Mouse (Mus musculus): Measurements from ENCODE around the gene Fat1.

DNA sequence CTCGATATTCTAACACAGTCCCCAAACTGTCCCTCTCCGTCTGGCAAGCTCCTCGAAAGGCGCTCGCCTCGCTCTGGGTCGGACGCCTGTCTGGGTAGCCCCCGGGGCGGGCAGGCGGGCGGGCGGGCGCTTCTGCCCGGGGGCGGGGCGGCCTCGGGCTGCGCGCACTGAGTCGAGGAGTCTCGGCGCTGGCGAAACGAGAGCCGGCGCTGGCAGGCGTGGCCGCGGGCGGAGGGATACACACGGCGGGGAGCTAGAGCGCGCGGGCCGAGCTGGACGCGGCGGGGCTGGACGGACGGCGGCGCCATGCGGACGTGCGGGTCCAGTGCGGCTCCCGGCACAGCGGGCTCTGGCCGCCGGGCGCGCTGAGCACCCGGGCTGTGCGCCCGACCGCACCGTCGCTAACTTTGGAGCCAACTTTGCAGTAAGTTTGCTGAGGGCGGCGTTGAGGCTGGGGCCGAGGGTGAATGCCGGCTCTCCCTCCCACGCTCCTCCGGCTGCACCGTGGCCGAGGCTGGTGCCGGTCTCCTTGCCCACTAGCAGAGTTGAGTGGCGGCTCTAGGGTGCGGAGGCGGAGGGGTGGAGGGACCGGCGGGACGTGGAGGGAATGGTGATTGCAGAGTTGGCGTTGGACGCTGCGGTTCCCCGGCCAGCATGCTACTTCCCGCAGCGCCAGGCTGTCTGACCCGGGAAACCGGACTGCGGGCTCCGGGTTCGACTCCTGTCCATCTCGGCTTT lies 2.8 kb downstream of the Fat1 start:
- TF ChIP-seq POLR2A (IDR thresholded peaks at IDR 0.05; ENCODE audit: insufficient read length, low read depth): peak; percentile 91
- no peak for TF ChIP-seq USF1 (IDR thresholded peaks at IDR 0.05; ENCODE audit: low read depth)
- peak; percentile 53 for TF ChIP-seq SRF (IDR thresholded peaks at IDR 0.05; ENCODE audit: control insufficient read depth, insufficient read length, low read depth)
- TF ChIP-seq TCF12 (IDR thresholded peaks at IDR 0.05; ENCODE audit: insufficient read depth, poor library complexity, severe bottlenecking): no peak
- TF ChIP-seq E2F4 (IDR thresholded peaks at IDR 0.05; ENCODE audit: insufficient read depth): peak; percentile 50
- no peak for TF ChIP-seq TCF3 (IDR thresholded peaks at IDR 0.05; ENCODE audit: insufficient read length, low read depth)

Measured in myocyte (in vitro differentiated cells).